Mouse (Mus musculus) bone marrow macrophage, adult 2 months (primary cell): Measurements from ENCODE around the gene Stac. TPM values are rescaled to one million over a fixed set of nuclear protein-coding genes. Genes with fewer than 3 reads are reported as not detected.

ENCODE experiments used
- H3K27ac ChIP-seq: 2 replicates; pipeline ENCODE4 v1.5.1; 2012; ENCODE audit warnings: low read depth, low read length; ENCODE audit not compliant: insufficient read depth
- H3K4me1 ChIP-seq: 2 replicates; pipeline ENCODE4 v1.6.1; 2012; ENCODE audit warnings: low read length; ENCODE audit not compliant: control insufficient read depth, insufficient read depth
- H3K4me3 ChIP-seq: 2 replicates; pipeline ENCODE4 v1.5.1; 2012; ENCODE audit warnings: mild to moderate bottlenecking, low read length, moderate library complexity; ENCODE audit not compliant: insufficient read depth
- CTCF ChIP-seq: IDR thresholded peaks from 2 replicates; pipeline ENCODE4 v1.5.1; 2012; ENCODE audit warnings: low read depth, mild to moderate bottlenecking, low read length, moderate library complexity
- POLR2A ChIP-seq: IDR thresholded peaks from 2 replicates; pipeline ENCODE4 v1.6.1; 2012; ENCODE audit warnings: mild to moderate bottlenecking, low read depth, low read length, borderline replicate concordance
- polyA plus RNA-seq: library from polyadenylated mRNA; stranded (reverse); fragments of >200 nt; gene quantifications from 2 replicates; pipeline ENCODE4 v1.2.4, GENCODE M21; 2012; ENCODE audit not compliant: missing spikeins, insufficient read depth, insufficient read length

Stac gene
- polyA plus RNA-seq, 1 experiment: not detected

DNA sequence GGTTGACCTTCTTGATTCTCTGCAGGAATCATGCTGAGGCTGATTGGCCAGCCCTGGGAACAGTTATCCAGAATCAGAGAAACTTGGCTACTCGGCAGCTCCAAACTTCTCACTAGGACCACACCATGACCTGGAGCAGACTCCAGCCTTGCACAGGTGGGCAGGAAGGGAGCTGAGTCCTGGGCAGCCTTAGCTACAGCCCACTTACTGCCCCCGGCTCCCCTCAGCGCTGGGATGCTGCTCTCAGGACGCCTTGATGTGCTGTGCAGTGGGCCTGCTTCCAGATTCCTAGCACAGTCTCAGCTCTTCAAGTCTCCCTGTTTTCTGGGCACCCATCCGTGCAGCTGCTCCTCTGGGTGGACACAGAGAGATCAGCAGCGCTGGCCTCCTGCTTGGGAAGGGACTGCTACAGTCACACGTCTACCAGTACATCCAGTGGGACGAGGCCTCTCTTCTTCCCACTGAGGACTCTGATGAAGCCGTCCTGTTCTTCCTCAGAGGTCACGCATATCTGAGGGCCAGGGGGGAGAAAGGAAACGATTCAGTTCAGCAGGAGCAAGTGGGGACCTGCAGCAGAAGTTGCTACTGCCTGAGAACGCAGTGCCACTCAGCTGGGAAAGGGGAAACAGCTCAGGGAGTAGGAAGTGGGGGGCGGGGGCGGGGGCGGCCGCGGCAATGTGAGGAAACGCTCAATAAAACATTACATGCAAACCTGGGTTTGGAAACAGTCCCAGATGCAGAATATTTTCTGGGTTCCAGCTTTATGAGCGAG lies 127.7 kb downstream of the Stac start:
- Histone ChIP-seq H3K4me3 (peak overlapping the region; percentile 55), H3K4me1 (peaks cover 19% of the 10 kb centered on the region), H3K27ac (peak overlapping the region; percentile 93)
- TF ChIP-seq POLR2A: no peak
- no peak for TF ChIP-seq CTCF

DNA sequence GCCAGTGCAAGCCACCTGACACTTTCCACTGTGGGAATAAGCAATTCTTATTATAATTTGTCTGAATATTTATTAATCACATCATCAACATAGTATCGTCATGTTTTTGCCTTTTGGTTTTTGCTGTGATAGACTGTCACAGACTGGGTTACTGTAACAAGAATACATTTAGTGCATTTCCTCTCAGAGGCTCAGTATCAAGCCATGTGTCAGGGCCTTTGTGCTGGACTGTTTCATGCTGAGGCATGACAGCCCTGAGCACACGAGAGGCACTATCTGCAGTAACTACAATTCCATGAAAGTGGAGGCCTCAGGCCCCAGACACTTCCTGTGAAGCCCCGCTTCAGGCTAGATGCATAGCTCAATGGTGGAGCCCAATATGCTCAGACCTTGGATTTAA lies 133.4 kb downstream of the Stac start:
- Histone ChIP-seq H3K4me3 (no peak overlapping the region), H3K4me1 (peaks cover 12% of the 10 kb centered on the region), H3K27ac (no peak overlapping the region)
- TF ChIP-seq POLR2A (no peak), CTCF (no peak)

DNA sequence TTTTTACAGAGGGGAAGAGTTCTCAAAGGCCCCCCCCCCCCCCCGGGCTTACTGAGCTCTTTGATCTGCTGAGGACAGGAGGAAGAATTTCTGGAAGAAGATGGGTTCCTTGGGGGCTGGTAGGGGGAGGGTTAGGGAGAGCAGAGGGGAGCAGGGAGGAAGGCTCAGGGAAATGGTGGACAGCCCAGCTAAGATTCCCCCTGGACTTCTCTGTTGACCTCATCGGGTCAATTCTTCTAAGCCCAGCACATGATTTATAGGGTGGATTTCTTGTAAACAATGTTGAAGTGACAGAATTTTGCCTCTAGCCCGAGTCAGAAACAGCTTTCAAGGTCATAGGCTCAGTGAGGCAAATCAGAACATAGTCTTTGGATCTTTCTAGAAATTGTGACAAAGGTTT lies 137.3 kb downstream of the Stac start:
- Histone ChIP-seq H3K4me3 (no peak overlapping the region), H3K4me1 (peaks cover 11% of the 10 kb centered on the region), H3K27ac (no peak overlapping the region)
- TF ChIP-seq CTCF: no peak
- TF ChIP-seq POLR2A: no peak

DNA sequence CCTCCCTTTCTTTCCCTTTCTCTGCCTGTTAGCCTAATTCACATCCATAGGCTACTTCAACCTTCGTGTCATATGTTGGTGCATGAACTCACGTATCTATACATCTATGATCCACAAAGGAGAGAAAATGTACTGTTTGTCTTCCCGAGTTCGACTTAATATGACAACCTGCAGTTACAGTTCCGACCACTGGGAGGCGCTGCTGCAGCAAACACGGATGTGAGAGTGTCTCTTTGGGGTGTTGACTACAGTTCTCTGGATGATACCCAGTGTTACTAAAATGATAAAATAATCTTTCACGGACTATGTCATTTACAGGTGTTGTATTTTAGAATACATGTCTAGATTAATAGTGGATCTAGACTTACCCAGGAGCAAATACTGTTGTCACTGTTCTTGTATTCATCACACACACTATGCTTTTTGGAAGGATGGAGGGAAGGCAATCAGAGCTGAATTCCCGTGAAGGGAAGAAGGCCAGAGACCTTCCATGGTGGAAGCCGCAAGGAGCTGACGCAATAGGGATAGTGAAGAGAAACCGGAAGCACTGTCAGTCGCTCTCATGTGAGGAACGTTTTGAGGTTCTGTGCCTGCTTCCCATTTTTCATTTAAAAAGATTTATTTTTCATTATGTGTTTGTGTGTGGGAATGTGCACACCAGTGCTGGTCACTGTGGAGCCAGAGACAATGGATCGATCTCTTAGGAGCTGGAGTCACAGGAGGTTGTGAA lies 138.5 kb downstream of the Stac start:
- Histone ChIP-seq H3K4me1 (peaks cover 11% of the 10 kb centered on the region), H3K27ac (peak overlapping the region; percentile 50), H3K4me3 (no peak overlapping the region)
- TF ChIP-seq CTCF (peak; percentile 96), POLR2A (no peak)

DNA sequence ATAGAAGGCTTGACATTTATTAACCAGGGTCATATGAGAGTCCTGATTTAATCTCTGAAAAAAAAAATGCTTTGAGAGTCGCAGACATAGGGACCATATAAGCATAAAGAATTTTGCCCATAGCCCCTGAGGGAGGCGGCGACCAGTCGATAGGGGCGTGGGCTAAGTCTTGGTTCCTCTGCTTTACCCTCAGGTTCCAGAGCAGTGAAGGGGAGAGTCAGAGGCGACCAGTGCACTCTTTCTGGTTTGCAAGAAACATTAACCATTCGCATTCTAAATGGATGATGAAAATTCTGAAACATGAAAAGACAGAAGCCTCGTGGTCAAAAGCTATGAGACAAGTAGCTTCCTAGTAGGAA lies 139.2 kb downstream of the Stac start:
- no peak overlapping the region for H3K4me3 ChIP-seq
- no peak for TF ChIP-seq POLR2A
- TF ChIP-seq CTCF: no peak
- no peak overlapping the region for H3K27ac ChIP-seq
- peaks cover 11% of the 10 kb centered on the region for H3K4me1 ChIP-seq

DNA sequence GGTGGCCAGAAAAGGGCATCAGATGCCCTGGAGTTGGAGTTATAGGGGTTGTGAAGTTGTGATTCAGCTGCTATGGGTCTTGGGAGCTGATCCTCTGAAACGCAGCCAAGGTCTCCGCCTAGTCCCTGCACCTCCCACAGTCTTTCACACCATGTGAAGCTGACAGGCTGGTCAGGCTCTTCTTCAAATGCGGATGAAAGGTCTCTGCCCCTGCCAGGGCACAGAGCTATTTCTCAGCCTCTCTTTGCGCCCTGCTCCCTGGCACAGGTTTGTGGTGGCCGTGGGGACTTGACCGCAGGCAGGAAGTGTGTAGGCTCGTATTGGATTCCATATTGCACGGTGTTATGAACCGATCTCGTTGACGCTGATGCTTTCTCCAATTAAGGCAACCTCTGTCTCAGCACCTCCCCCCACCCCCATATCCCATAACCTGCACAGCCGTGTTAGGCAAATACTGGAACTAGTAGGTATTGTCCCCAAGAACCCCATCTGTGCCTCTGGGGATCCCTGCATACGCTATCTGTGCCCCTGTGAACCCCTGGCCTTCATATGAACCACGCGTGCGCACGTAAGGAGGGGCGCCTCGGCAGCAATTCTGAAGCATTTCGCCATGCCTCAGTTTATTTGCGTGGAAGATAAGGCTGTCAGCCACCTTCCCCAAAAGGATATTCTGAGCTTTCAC lies 139.7 kb downstream of the Stac start:
- peaks cover 11% of the 10 kb centered on the region for H3K4me1 ChIP-seq
- no peak overlapping the region for H3K27ac ChIP-seq
- TF ChIP-seq CTCF (no peak), POLR2A (no peak)
- H3K4me3 ChIP-seq: no peak overlapping the region

DNA sequence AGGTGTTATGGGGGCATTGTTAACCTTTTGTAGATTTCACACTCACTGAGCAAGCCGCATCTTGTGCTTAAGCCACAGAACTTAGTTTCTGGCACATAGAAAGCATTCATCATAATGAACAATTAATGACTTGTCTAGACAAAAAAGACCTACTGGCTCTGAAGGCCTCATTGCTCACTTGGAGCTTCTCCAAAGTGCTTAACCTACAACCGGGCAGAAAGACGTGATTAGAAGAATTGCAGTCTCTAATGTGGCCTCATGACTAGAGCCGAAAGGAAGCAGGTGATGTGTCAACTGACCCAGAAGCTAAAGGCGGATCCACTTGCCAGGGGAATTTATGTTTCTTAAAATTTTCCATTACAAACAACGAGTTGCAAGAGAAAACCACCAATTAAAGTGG lies 147.5 kb downstream of the Stac start:
- TF ChIP-seq CTCF (no peak), POLR2A (no peak)
- Histone ChIP-seq H3K4me3 (no peak overlapping the region), H3K4me1 (no peaks in the 10 kb centered on the region), H3K27ac (no peak overlapping the region)

DNA sequence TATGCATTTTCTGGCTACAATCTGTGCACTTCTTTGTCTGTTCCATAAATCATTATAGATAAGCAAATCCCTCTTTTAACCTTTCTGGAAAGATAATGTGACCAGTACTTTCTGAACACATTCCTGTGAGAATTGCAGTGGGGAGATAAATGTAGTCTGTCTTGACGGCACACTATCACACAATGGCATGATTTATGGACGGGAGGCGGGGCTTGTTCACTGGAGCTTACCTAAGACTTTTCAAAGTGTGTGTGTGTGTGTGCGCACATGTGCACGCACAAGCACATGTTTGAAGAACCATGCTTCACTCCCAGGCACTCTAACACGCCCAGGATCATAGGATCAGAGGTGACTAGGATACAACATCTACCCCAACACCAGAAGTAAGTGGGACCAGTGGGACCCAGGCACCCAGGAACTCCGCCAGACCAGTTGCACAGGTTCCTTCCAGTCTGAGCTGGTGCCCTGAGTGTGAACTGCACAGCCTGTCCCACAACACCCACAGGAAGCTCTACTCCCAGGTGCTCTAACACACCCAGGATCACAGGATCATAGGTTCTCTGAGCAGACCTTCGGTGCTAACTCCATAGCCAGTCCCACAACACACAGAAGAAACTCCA lies 154.6 kb downstream of the Stac start:
- Histone ChIP-seq H3K4me3 (no peak overlapping the region), H3K4me1 (no peaks in the 10 kb centered on the region), H3K27ac (no peak overlapping the region)
- TF ChIP-seq POLR2A (no peak), CTCF (no peak)

DNA sequence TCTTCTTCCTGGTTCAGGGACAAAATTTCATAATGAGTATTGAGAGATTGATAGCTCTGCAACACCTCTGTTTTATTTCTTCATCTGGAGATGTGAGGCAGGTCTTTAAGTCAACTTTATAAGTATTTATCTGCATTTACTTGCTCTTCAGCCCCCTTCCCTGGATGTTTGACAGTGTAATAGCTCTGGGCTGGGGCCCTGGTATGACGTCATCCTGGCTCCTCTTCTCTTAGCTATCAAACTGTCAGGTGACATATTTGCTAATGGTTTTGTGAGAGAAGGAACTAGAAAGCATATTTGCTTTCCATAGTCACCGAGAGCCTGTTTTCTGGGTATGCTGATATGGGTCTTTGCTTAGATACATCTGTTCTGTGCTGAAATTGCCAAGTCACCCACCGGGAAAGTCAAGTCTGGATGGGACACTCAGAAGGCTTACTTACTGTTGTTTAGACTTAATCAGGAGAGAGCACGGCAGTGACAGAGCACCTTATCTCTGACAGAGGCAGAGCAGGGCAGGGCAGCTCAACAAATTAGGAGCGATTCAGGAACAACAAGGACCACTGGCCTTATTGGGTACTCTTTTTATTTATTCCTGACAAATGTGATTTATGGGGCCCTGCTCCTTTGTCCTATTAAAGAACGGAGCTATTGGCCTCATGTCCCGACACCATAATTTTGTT lies 155.3 kb downstream of the Stac start:
- TF ChIP-seq POLR2A: no peak
- TF ChIP-seq CTCF: no peak
- Histone ChIP-seq H3K27ac (no peak overlapping the region), H3K4me1 (no peaks in the 10 kb centered on the region), H3K4me3 (no peak overlapping the region)
